Mouse (Mus musculus) heart, adult 11 months (tissue): Measurements from ENCODE around the gene Dnajb4.
A peak's percentile ranks its signal among the peaks of the same experiment; 100 is the strongest.

Source experiments
- DNase-seq: peaks from one replicate; pipeline ENCODE4 v3.0.0; 2022

Dnajb4 gene

GRCm38 (mm10) chr3:152171236-152171635 lies 38.9 kb downstream of the Dnajb4 start:
- peak; percentile 58 for DNase-seq

DNA sequence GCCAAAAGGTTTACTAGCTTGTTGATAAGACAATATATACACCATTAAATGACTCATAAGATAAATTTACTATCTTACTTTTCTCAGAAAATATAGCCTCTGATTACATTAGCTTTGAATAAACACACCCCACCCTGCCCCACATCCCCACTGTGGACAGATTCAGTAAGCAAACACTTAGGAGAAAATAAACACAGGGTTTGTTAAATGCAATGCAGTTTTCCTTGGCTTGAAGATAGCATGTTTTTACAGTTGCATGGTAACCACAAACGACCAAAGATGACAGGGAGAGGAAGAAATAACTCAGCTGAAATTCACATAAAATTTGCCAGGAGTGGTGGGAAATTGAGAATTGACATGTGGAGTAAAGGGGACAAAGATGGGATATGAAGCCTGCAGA lies 39.7 kb downstream of the Dnajb4 start:
- DNase-seq = peak; percentile 12

DNA sequence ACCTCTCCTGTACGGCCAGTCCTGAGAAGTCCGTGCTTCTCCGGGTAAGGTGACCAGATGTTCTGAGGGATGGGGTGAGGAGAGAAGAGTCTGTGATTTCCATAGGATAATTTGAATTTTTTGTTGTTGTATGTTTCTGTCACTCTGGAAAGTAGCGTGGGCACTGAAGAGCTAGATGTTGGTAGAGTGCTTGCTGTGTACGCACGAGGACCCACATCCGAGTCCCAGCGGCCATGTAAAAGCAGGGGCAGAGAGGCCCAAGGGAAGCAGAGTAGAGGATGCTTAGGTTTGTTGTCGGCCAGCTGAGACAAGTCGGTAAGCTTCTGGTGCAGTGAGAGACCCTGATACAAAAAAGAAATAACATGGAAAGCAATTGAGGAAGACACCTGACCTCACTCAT lies 42.1 kb downstream of the Dnajb4 start:
- DNase-seq = peak; percentile 59

DNA sequence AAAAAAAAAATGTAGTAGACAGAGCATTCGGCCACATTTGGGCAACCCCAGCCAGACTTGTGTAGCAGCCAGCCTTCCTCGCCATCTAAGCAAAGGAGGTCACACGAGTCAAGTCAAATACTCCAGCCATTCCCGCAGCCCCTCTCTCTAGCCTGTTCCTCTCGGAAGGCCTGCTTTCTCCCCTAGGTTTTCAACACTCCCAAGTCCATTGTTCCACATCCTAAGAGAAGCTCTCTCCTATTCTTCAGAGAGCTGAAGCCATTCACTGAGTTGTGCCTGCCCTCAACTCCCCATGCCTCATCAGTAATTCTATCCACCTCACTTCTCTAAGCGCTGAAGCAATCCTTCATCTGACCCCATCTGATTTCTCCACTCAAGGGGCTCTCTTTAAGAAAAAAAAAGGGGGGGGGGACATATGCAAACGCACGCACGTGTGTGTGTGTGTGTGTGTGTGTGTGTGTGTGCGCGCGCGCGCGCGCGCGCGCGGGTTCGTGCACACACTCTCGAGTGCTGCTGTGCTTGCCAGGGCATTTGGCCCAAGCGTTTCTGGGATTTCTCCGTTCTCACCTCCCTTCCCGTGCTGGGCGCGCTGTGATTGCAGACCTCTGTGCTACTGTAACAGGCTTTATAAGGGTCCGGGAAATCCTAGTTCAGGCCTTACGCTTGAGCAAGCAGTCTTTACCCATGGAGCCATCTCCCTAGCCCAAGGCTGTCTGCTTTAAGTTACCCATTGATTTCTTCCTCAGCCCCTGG lies 43.2 kb downstream of the Dnajb4 start:
- DNase-seq = peak; percentile 87

DNA sequence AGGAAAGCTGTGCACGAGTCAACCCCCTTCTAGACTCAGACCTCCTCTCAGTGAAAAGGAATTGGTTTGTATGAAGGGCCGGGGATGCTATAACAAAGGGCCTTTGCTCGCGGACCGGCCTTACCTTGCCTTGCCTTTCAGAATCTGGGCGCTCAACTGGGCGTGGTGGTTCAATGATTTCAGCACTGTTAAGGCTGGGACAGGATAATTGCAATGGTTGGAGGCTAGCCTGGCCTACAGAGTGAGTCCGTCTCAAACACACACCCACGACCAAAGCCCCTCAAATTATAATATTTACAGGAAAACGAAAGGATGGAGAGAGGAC lies 44.0 kb downstream of the Dnajb4 start, which contains the start of gene Gipc2:
Gene Gipc2, minus strand, starts transcription at position 132 of the 325 bp plus-strand sequence.
- no peak for DNase-seq

- DNase-seq = peak; percentile 97
Measured at GRCm38 (mm10) chr3:152165351-152166098, 44.6 kb downstream of the Dnajb4 start.

DNA sequence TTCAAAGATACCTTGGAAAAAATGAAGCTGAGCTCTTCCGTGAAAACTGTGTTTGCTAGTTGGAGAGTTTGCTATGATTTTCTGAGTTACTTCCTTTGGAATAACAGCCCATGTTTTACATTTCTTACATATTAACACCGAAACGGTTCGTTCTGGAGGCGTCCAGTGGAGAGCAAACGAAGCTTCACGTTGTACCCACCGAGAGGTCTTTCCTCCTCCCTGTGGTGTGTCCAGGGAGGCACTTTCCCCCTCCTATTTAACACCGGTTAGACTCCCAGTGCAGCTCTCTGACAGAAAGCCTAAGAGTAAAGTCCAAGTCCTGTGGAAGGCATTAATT lies 45.1 kb downstream of the Dnajb4 start:
- DNase-seq = no peak

DNA sequence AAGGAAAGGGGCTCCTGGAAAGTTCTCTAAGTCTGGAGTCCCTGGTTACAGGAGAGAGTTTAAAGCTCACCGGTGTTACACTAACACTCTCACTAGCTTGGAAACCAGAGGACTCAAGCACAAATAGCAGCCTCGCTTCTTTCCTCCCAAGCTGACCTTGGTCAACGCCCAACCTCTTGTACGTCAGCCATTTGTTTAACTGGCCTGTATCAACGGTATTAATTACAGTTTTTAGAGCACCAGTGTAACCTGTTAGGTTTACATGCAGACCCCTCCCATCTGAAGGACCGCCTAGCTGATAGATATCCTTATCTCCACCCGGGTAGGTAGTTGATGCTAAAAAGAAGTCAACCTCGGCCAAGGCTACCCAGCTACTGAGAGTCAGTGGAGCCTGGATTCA lies 46.8 kb downstream of the Dnajb4 start:
- peak; percentile 70 for DNase-seq

DNA sequence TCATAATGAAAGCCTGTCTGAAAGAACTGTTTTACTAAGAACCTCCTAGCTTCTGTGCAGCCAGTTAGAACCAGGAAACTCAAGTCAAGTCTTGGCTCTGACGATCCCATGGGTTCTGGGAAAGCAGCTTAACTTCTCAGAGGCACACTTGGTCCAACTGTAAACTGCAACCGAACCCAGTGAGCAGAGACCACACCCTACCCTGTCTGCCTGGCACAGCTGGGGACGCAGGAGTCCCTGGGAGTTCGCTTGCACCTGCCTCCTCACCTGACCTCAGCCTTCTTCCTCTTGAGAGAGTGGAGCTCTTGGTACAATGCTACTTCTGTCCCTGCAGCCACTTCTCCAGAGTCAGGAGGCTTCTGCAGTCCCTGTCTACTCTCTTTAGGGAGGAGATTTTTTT lies 49.5 kb downstream of the Dnajb4 start:
- DNase-seq = peak; percentile 50

DNA sequence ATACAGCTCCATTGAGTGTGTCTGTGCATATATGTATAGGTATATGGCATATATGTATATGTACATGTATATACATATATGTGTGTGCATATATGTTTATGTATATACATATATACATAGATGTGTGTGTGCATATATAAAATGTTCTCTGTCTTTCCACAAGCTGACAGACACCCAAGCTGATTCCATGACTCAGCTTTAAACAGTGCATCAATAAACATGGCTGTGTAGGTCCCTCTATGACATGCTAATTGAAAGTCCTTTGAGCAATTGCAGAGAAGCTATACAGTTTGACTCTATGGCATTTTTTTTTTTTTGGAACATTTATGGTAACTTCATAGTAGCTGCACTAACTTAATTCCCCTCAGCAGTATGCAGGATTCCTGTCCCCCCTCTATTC lies 50.8 kb downstream of the Dnajb4 start:
- peak; percentile 40 for DNase-seq

GRCm38 (mm10) chr3:152158344-152159291 lies 51.5 kb downstream of the Dnajb4 start:
- peak; percentile 81 for DNase-seq

DNA sequence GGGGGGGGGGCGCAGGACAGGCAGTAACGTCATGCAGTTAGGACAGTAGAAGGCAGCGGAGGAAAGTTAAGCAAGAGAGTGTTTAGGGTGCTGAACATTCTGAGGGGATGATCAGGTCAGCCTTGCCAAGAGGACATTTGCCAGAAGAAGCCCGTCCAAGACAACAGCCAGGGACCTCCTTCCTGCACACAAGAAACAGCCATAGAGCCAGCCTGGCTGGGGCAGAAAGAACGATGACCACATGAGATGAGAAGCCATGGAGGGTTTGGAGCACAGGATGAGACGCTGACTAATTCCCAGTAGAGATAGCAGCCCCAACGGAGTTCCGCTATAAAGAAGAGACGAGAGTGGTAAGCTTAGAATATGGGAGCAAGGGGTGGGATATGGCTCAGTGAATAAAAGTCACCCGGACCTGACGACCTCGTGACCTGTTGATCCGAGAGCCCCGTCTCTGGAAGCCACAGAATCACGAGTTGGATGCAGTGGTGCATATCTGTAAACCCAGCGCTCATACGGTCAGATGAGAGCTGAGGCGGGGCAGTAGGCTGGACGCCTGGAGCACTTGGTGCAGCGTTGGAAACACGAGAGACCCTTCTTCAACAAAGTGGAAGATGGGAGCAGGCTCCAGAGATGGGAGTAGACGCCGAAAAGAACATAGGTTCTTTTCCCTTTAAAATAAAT lies 53.1 kb downstream of the Dnajb4 start:
- peak; percentile 90 for DNase-seq

DNA sequence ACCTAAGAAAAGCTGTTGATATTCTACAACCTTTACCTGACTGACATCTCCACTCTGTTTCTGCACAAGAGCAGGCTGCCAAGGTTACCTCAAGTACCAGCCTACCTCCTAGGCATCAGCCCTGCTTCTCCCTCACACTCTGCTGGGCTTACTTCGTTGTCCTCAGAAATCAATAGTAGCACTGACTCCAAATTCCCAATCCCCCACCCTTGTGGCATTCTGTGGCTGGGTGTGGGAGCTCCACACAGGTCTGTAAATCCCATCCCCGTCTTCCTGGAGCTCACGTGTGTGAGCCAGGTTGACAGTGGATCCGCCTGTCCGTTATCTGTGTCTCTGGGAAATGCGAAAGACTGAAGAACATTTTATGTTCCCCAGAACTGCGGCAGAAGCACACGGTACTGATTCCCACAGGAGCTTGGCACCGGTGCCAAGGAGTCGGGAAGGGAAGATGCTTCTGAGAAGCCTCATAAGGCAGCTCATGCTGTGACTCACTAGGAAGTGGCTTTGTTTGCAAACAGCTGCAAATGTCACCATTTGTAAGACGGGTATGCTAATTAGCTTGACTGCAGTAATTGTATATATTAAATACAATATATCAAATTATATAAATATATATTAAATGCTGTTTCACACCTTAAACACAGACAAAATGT lies 54.7 kb downstream of the Dnajb4 start:
- peak; percentile 68 for DNase-seq

GRCm38 (mm10) chr3:152154095-152154494 lies 56.0 kb downstream of the Dnajb4 start:
- DNase-seq = peak; percentile 48

DNA sequence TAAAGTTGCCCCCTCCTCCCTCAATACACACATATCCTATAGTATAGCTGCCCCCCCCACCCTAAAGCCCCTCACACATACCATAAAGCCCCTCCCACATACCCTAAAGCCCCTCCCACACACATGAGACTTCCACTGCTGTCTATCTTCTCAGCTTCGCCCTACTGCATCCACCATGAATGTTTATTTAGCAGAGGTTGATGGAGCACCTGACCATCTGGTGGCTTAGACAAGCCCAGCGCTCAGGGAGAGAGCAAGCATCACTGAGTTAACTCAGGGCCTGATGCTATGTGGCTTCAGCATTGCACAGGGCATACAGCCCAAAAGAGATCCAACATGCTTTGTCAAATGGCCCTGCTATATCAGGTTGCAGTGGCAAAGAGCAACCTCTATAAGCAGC lies 57.0 kb downstream of the Dnajb4 start:
- DNase-seq = no peak

- DNase-seq = no peak
Measured at GRCm38 (mm10) chr3:152152483-152152804, 57.7 kb downstream of the Dnajb4 start.

GRCm38 (mm10) chr3:152151725-152152482 lies 58.2 kb downstream of the Dnajb4 start:
- DNase-seq = peak; percentile 86

GRCm38 (mm10) chr3:152149863-152150262 lies 60.2 kb downstream of the Dnajb4 start:
- peak; percentile 88 for DNase-seq

DNA sequence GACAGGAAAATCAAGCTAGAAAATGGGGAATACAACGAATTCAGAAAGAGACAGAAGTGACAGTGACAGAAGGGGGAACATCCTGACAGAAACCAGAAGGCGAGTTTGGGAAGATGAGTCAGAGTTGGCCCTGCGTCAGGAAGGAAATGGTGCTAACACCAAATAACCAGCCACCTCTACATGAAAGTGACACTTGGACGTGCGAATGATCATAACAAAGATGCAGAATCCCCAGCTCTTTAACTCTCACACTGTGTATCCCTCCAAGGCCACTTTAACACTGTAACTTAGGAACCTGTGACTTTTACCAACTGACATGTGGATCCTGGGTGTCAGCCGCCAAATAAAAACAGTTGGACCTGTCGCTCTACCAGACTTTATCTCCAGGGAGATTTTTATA lies 60.7 kb downstream of the Dnajb4 start:
- DNase-seq = no peak

DNA sequence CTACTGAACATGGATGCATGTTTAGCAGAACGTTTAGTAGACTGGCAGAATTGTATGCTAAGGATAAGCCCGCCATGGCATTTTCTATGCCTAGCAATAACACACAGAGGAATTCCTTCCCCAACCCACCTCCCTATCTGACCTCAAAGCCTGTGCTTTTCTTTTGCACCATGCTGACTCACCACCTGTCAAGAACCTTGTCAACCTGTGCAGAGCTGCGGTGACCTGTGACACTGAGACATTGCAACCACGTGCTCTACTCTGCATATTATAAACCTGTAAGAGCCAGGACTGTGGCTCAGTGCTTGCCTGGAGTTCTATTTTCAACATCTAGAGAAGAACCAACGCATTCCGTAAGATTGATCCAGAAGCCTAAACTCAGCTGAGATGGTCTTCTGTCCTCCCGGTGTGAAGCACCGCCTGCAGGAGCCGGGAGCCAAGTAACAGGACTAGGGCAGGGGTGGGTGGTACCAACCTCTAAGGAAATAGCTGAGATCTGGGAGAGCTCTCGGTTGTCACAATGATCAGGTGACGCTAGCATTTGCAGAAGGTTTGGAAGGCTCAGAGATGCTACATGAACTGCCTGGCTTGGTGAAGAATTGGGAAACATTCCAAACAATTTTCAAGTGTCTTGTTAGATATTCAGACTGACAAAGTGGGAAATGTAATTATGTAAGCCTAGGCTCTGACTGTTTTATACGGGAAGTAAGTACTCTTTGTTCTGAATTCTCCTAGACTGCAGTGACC lies 62.8 kb downstream of the Dnajb4 start:
- DNase-seq = peak; percentile 92

DNA sequence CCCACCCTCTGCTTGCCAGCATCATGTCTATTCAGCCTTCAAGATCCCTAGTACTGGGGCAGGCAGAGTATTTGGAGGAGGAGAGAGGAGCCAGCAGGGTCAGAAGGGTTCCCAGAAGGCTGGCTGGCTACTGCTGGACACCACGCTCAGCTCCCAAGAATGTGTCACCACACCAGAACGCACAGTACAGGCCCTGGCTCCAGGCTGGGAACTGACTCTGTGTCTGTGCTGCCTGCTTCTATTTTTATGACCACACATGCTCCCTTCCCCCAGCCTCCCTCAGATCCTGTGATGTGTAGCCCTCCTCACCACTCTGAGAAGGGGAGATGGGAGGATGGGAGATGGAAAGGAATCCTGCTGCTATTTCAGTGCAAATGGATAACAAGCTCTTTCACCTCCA lies 64.9 kb downstream of the Dnajb4 start:
- peak; percentile 99 for DNase-seq
